Mouse (Mus musculus) lung, postnatal 10 days (tissue): Measurements from ENCODE around the gene Homer2.

ENCODE experiments used
- DNase-seq: peaks from one replicate; pipeline ENCODE4 v3.0.0; 2021

The Homer2 gene

GRCm38 (mm10) chr7:81647959-81648358, 59.4 kb downstream of the Homer2 start:
- DNase-seq = no peak

GRCm38 (mm10) chr7:81644551-81645235, 62.6 kb downstream of the Homer2 start:
- DNase-seq = no peak

DNA sequence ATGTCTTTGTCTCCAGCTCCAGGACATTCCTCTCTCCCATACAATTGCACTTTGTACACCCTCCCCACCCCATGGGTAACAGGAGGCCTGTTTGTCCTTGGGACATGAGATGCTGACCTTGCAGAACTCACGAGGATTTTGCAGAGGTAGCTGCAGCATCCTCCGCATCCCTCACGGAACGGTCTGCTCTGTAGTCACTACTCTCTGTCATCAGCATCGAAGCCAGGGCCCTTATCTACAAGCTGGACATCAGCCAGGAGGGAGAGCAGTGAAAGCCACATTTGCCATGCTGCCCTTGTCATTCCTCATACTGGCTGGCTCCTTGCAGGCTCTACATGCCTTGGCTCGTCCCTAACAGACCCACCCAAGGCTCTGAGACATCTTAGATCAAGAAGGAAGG, 66.2 kb downstream of the Homer2 start:
- no peak for DNase-seq

GRCm38 (mm10) chr7:81632586-81632985, 74.7 kb downstream of the Homer2 start:
- DNase-seq = no peak

DNA sequence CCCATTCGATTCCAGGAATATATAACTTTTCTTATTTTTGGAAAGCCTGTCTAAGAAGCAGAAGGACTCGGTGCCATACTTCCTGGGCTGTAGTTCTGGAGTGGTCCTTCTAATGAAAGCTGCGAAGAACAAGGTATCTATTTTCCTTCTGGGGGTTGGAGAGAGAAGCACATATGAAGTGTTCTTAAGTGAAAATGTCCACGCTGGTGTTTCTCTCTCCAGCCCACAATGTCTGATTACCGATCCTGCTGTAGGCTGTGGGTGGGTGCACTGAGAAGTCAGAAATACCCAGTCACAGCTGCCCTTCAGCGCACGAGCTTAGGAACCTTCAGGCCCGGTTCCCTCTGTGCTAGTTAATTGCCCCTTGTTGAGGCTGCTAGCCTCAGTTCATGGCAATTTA, 76.1 kb downstream of the Homer2 start:
- no peak for DNase-seq

GRCm38 (mm10) chr7:81626460-81626859, 80.9 kb downstream of the Homer2 start:
- DNase-seq = peak; percentile 5

DNA sequence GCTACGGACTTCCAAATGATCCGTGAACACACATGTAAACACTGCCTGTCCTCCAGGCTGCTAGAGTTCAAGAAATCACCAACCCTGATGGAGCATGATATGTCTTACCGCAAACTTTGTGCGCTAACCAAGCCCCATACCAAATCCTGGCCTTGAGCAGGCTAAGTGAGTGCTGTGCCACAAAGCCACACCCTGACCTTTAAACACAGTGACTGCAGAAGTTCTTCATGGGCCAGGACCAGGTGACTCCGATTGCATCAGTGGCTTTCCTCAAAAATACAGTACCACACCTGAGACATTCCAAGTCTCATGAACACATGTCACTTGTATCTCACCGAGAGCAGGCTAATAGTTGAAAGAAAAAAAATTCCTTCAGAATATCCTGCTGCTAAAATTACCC, 83.6 kb downstream of the Homer2 start:
- no peak for DNase-seq

DNA sequence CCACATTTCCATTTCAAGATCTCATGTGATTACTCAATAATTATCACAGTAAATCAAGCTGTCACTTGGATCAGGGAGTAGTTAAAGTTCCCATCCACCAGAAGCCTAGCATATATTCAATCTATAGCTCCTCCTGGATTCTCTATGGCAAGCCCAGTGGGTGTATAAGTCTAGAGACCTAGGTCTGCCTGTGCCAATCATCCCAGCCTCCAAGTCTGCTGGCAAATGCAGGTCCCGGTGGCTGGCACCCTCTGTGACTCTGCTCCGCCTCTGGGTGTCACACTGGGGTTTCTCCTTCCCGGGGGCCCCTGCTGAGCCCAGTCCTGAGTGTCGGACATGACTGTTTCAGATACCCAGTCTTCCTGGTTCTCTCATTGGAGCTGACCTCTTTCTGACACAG, 84.5 kb downstream of the Homer2 start:
- no peak for DNase-seq

- no peak for DNase-seq
These were observed 92.3 kb downstream of the Homer2 start for GRCm38 (mm10) chr7:81615031-81615430.

- peak; percentile 10 for DNase-seq
These were observed 94.3 kb downstream of the Homer2 start for GRCm38 (mm10) chr7:81612856-81613635.

DNA sequence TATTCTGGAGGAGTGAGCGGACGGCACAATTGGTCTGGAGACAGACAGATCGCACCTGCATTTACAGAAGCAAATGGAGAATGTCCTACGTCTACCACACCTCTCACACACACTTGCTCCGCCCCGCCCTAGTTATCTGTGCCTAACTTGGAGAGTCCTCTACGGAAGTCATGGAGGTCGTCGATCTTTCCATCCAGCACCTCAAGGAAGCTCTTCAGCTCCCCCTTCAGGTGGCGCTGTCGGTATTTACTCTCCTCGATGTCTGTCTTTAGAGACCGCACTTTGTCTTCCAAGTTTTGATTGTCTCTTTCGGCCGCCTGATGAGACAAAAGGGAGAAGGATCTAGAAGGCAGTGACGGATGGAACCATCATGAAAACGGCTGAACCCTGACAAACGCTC, 97.2 kb downstream of the Homer2 start:
- peak; percentile 32 for DNase-seq

- no peak for DNase-seq
These were observed 100.9 kb downstream of the Homer2 start for GRCm38 (mm10) chr7:81606452-81606851.

- DNase-seq = no peak
These were observed 101.8 kb downstream of the Homer2 start for GRCm38 (mm10) chr7:81605489-81605888.

DNA sequence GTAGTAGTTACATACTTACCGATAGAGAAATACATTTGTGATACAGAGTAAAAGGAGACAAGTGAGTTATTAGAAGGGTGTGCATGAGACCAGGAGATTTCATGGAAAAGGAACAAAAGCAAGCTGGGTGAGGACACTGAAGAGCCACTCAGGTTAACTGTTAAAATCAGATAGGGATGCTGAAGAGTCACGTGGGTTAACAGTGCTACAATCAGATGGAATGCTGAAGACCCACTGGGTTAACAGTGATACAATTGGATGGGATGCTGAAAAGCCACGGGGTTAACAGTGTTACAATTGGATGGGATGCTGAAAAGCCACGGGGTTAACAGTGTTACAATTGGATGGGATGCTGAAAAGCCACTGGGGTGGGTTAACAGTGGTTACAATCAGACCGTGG, 102.3 kb downstream of the Homer2 start:
- no peak for DNase-seq

GRCm38 (mm10) chr7:81599379-81600280, 107.7 kb downstream of the Homer2 start:
- DNase-seq = no peak

- no peak for DNase-seq
These were observed 109.7 kb downstream of the Homer2 start for GRCm38 (mm10) chr7:81597660-81598059.

- DNase-seq = no peak
These were observed 111.2 kb downstream of the Homer2 start for GRCm38 (mm10) chr7:81596086-81596485.

GRCm38 (mm10) chr7:81595056-81595455, 112.3 kb downstream of the Homer2 start:
- no peak for DNase-seq

GRCm38 (mm10) chr7:81593387-81593786, 113.9 kb downstream of the Homer2 start:
- DNase-seq = no peak

DNA sequence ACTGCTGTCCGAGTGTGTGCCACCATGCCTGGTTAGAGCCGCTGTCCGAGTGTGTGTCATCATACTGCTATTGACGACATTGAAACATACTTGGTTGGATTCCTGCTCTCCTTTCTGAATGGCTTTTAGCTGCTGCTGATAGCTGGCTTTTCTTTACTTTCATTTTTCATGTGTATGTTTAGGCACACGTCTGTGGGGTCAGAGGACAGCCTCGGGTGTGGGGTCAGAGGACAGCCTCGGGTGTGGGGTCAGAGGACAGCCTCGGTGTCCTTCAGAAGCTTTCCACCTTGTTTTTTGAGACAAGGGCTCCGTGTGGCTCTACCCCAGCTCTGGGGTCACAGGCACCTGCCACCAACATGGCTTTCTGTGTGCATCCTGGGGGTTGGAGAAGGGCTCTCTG, 114.6 kb downstream of the Homer2 start:
- DNase-seq = no peak

DNA sequence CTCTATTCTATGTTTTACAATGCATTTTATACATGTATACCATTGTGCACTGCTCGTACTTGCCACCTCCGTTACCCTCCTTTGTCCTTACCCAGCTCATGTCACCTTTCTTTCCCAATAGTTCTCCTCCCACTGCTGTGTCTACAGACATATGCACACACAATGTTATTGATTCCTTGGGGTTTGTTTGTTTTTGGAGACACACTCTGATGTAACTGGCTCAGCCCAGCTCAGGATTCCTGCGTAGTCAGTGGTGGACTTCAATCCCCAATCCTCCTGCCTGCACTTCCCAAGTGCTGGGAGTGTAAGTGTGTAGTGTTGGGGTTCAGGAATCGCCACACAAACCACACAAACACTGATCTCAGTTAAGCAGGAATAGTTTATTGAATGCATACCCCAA, 120.1 kb downstream of the Homer2 start:
- DNase-seq = no peak

GRCm38 (mm10) chr7:81585326-81585725, 122.0 kb downstream of the Homer2 start:
- no peak for DNase-seq

DNA sequence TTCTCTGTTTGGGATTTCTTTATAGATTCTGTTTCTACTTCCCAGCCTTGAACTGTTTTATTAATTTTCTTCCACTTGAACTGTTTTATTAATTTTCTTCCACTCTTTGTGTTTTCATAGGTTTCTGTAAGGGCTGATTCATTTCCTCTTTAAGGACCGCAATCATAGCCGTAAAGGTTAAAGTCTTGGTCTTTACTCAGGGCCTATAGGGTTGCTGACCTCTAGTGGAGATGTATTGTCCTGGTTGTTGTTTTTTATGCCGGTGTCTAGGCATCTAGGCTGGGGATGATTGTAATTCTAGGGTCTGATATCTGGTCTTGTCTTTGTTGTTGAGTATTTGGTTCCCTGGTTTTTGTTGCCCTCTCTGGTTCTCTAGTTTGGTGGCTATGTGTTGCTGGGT, 123.8 kb downstream of the Homer2 start:
- DNase-seq = no peak

DNA sequence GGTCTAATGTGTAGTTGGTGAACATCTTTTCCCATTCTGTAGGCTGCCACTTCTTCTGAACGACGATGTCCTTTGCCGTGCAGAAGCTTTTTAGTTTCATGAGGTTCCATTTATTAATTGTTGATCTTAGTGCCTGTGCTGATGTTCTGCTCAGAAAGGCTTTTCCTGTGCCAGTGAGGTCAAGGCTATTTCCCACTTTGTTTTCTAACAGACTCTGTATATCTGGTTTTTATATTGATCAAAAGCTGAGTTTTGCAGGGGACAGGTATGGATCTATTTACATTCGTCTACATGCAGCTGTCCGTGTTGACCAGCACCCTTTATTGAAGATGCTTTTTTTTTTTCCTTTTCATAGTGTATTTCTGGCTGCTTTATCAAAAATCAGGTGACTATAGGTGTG, 128.0 kb downstream of the Homer2 start:
- DNase-seq = no peak
